Mouse (Mus musculus): ENCODE results near the gene Rims3. TPM values are rescaled to one million over a fixed set of nuclear protein-coding genes. Genes with fewer than 3 reads are reported as not detected.

Rims3 gene
- polyA plus RNA-seq, 1 experiment from 2014 or later = 12.9 TPM

DNA sequence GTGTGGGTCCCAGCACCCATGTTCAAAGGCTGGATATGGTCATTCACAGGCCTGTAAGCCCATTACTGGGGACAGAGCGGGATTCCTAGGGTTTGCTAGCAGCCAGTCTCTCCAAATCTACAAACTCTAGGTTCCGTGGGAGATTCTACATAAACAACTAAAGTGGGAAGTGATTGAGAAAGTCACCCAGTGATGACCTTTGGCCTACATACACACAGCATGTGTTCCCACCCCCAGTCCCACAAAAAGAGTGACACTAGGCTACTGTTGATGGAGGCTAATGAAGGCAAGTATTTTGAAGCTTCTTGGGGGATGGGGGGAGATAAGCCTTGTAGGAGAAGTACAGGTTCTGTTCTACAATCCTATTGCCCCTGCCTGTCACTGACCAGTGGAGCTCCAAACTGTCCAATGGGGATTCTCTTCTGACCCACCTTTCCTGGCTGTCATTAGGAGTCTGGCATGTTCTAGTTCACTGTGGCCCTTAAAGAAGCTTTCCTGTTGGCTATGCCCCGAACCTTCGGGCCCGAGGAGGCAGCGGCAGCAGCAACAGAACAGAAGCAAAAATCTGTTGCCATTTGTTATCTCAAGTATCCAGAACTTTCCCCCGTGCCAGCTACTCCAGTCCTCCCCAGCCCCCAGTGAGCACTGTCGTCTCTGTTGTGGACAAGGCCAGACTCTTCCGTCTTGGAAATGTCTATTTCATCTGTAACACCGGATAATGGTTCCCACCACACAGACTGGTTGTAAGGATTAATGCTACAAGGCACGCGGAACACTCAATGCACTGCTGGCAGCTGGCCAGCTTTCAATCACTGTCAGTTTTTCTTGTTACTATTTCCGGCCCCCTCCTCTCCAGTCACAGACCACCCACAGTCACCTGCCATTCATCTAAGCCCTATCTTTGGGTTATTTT lies 30.8 kb downstream of the Rims3 start:
- Histone ChIP-seq H3K4me2 (replicated peaks) (no peak overlapping the region), H3K9me3 (no peaks in the 10 kb centered on the region), H3K4me3 (no peak overlapping the region), H3K27ac (no peak overlapping the region), H3K4me1 (peaks cover 29% of the 10 kb centered on the region), H3K36me3 (no peaks in the 10 kb centered on the region), H3K9ac (no peak overlapping the region), H3K27me3 (replicated peaks) (0 out of 2 replicates have a peak, but pooled peaks cover 4% of the 10 kb centered on the region)
- WGBS = 42% methylated on average over 13 of the region's 13 CpGs
- ATAC-seq (ENCODE audit: low FRiP score, low read depth) = no peak

DNA sequence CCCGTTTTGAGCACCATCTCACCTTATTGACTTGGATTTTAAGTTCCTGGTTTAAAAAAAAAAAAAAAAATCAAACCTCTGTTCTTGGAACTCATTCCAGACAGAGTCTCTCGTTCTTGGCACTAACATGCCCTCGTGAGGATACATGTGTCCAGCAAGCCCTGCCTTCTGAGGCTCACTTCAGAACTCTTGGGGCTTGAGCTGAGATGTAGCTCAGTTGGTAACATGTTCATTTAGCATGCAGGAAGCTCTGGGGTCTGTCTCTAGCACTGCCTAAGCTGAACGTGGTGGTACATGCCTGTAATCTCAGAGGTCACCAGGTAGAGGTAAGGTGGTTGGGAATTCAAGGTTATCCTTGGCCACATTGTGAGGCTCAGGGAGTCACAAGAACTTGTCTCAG lies 31.5 kb downstream of the Rims3 start:
- Histone ChIP-seq H3K9ac (no peak overlapping the region), H3K36me3 (no peaks in the 10 kb centered on the region), H3K27me3 (replicated peaks) (0 out of 2 replicates have a peak, but pooled peaks cover 4% of the 10 kb centered on the region), H3K27ac (no peak overlapping the region), H3K4me2 (replicated peaks) (no peak overlapping the region), H3K9me3 (no peaks in the 10 kb centered on the region), H3K4me3 (no peak overlapping the region), H3K4me1 (peaks cover 24% of the 10 kb centered on the region)
- 58% methylated on average over 4 of the region's 4 CpGs for WGBS
- ATAC-seq (ENCODE audit: low FRiP score, low read depth) = no peak

DNA sequence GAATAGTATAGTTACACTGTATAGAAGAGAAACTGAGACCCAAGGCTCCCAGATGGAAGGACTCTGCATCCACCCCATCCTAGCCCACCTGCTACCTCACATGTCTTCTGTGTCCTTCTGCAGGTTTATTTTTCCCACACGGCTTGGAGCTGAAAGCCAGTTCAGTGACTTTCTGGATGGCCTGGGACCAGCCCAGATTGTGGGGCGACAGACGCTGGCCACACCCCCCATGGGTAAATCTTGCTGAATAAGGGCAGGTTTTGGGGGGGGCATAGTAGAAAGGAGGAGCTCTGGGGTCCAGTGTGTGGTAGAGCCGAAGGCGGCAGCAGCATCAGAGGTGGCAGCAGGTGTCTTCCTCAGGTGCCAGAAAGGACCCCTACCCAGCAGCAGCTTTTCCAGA lies 32.2 kb downstream of the Rims3 start:
- no peak for ATAC-seq (ENCODE audit: low FRiP score, low read depth)
- Histone ChIP-seq H3K9ac (no peak overlapping the region), H3K4me1 (peaks cover 18% of the 10 kb centered on the region), H3K27ac (no peak overlapping the region), H3K4me3 (no peak overlapping the region), H3K27me3 (replicated peaks) (0 out of 2 replicates have a peak, but pooled peaks cover 4% of the 10 kb centered on the region), H3K4me2 (replicated peaks) (no peak overlapping the region), H3K9me3 (no peaks in the 10 kb centered on the region), H3K36me3 (no peaks in the 10 kb centered on the region)
- whole genome bisulfite sequencing = 82% methylated on average over 5 of the region's 5 CpGs

DNA sequence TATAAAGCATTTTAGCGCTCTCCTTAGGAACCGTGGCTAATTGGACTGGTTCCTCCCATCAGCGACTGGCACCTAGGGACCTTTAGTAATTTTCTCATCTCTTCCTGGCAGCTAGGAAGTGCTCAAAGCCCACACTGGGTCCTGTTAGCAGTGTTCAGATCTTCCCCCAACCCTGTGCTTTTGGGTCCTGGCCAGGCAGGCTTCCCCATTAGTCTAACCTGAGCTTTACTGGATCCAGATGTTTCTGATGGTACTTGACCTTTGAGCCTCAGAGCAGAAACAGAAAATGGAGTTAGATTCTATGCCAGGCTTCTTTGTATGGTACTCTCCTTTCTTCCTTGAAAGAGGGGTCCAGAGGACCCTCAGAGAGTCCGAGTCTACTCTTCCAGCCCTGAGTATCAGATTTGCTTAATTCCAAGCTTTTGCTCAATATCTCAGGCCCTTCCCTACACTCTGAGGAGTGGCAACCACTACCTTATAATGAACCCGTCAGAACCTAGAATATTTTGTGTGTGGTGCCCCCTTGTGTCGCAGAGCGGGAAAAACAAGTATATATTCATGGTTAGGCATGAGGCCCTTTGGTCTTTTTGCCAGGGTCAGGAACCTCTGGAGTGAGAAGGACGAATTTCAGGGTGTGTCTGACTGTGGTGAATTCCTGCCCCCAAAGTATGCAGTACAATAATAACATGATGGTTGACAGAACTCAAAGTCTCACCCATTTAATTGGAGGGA lies 32.9 kb downstream of the Rims3 start:
- H3K9ac ChIP-seq = no peak overlapping the region
- WGBS = 29% methylated on average over 8 of the region's 8 CpGs
- ATAC-seq (ENCODE audit: low FRiP score, low read depth) = no peak

DNA sequence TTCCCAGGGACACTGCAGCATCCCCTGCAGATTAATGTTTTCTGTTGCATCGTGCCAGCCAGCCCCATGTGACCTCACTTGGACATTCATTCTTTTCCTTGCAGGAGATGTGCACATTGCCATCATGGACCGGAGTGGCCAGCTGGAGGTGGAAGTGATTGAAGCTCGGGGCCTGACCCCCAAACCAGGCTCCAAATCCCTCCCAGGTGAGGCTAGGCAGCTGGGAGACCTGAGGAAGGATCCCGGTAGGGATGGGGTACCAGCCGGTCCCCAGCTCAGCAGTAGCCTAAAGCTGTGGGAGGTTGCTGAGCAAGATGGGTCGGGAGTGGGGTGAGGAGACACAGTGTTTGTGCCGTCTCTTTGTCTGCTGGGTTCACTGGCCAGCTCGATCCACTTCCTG lies 34.3 kb downstream of the Rims3 start:
- no peak overlapping the region for H3K9ac ChIP-seq
- H3K27me3 ChIP-seq (replicated peaks) = 0 out of 2 replicates have a peak, but pooled peaks cover 4% of the 10 kb centered on the region
- H3K9me3 ChIP-seq = no peaks in the 10 kb centered on the region
- no peaks in the 10 kb centered on the region for H3K36me3 ChIP-seq
- ATAC-seq (ENCODE audit: low FRiP score, low read depth) = no peak
- WGBS = 75% methylated on average over 8 of the region's 8 CpGs
- H3K27ac ChIP-seq = no peak overlapping the region
- peaks cover 8% of the 10 kb centered on the region; the same call in 1 of the 2 replicates for H3K4me1 ChIP-seq
- H3K4me3 ChIP-seq = no peak overlapping the region
- no peak overlapping the region for H3K4me2 ChIP-seq (replicated peaks)

More for the DNA sequence above, 32.9 kb downstream of the Rims3 start:
- Histone ChIP-seq H3K27ac (no peak overlapping the region), H3K4me2 (replicated peaks) (no peak overlapping the region), H3K4me1 (peaks cover 11% of the 10 kb centered on the region), H3K4me3 (no peak overlapping the region), H3K36me3 (no peaks in the 10 kb centered on the region), H3K9me3 (no peaks in the 10 kb centered on the region), H3K27me3 (replicated peaks) (0 out of 2 replicates have a peak, but pooled peaks cover 4% of the 10 kb centered on the region)

DNA sequence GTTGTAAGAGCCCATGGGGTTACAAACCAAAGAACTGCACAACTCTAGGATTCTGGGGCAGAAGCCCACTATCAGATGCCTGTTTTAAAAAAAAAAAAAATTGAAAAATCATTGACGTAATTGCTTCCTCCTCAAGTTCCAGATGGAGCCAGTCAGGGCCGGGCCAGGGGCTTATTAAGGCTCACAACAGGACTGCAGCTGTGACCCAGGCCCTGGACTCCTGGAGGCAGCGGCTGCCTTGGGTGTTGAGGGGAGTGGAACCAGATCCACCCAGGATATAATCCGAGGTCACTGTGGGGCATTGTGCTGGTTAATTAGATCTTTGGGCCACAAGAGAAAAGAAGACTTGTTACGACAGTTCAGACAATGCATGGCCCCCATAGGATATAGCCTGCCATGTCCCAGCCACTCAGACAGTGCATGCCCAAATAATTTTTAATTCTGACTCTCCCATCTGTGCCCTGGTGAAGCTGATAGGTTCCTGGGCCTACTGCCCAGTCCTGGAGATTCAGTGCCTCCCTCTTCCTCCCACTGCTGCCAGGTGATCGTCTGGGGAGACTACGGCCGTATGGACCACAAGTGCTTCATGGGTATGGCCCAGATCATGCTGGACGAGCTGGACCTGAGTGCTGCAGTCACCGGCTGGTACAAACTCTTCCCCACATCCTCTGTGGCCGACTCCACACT lies 36.3 kb downstream of the Rims3 start:
- no peaks in the 10 kb centered on the region for H3K9me3 ChIP-seq
- 64% methylated on average over 11 of the region's 11 CpGs for WGBS
- H3K4me3 ChIP-seq = no peak overlapping the region
- no peak; the same call in 1 of the 2 replicates for ATAC-seq (ENCODE audit: low FRiP score, low read depth)
- peaks cover under 1% of the 10 kb centered on the region; the same call in 1 of the 2 replicates for H3K4me1 ChIP-seq
- H3K4me2 ChIP-seq (replicated peaks) = no peak overlapping the region
- H3K27ac ChIP-seq = no peak overlapping the region
- no peaks in the 10 kb centered on the region for H3K36me3 ChIP-seq
- 0 out of 2 replicates have a peak, but pooled peaks cover 4% of the 10 kb centered on the region for H3K27me3 ChIP-seq (replicated peaks)
- H3K9ac ChIP-seq = no peak overlapping the region

DNA sequence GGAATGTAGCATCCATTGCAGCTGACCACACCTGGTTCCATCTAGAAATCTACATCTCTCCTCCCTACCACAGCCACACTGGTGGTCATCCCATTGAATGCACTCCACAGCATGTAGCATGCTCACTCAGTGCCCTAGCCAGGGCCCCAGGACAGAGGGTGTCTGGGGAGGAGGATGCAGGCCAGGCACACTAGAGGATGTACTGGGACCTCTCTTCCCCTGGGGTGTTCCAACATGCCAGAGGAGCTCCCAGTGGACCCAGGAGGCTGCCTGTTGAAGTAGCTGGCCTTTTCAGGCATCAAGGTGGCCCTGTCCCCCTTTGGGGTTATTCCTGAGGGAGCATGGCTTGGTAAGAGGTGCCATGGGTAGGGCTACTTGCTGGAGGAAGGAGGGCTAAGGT lies 37.3 kb downstream of the Rims3 start:
- H3K9ac ChIP-seq = no peak overlapping the region
- no peaks in the 10 kb centered on the region for H3K9me3 ChIP-seq
- H3K4me2 ChIP-seq (replicated peaks) = no peak overlapping the region
- H3K36me3 ChIP-seq = no peaks in the 10 kb centered on the region
- H3K4me1 ChIP-seq = no peaks in the 10 kb centered on the region
- no peak overlapping the region for H3K27ac ChIP-seq
- H3K27me3 ChIP-seq (replicated peaks) = no peaks in the 10 kb centered on the region
- ATAC-seq (ENCODE audit: low FRiP score, low read depth) = no peak
- no peak overlapping the region for H3K4me3 ChIP-seq

DNA sequence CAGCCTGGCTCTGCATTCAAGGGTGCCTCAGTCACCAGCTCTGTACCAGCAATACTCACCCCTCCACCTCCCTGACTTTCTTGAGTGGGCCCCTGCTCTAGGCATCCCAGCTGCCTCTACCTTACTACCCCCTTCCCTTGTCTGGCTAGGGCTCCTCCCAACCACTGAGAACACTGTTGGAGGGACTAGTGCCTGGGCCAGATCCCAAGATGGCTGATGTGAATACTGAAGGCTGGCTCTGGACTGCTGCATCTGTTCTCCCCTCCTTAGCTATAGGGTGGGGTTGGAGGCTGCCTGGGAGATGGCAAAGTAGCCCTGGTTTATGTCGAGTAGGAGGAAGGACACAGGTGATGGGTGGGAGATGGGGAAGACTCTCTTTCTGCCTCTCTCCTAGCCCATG lies 37.9 kb downstream of the Rims3 start:
- no peak overlapping the region for H3K4me2 ChIP-seq (replicated peaks)
- H3K4me1 ChIP-seq = no peaks in the 10 kb centered on the region
- no peaks in the 10 kb centered on the region for H3K27me3 ChIP-seq (replicated peaks)
- 68% methylated on average over 1 of the region's 1 CpGs for WGBS
- no peak overlapping the region for H3K9ac ChIP-seq
- H3K4me3 ChIP-seq = no peak overlapping the region
- no peak overlapping the region for H3K27ac ChIP-seq
- no peaks in the 10 kb centered on the region for H3K36me3 ChIP-seq
- no peaks in the 10 kb centered on the region for H3K9me3 ChIP-seq
- ATAC-seq (ENCODE audit: low FRiP score, low read depth) = no peak

DNA sequence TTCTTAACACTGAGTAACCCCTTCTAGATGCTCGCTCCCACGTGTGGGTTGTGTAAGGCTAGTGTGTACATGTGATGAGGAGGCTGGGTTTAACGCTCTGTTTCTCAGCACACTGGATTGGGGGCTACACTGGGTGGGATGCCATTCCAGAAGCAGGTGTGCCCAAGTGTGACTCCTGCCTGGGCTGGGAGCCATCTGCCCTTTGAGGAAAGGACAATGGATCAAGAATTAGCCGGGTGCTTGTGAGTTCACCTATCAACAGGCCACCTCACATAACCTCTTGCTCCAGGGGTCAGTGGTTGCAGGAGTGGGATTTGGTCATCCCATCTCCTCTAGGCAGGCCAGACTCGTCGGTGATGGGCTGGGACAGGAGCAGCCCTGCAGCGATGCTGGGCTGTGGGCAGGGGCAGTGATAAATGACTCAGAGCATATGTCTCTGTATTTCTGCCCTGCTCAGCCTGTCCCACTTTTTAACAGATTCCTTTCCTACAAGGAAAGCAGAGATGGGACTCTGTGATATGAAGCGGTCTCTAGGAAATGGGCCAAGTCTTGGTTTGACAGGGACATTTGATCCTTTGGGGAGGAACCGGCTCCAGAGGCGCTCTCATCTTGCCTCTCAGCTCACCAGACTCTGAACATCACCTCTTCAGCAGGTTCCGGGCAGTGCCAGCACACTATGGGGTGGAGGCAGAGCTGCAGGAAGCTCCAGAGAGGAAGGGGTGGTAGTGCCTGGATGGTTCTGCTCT lies 39.2 kb downstream of the Rims3 start:
- H3K36me3 ChIP-seq = no peaks in the 10 kb centered on the region
- H3K9ac ChIP-seq = no peak overlapping the region
- H3K27ac ChIP-seq = no peak overlapping the region
- no peak overlapping the region for H3K4me3 ChIP-seq
- no peaks in the 10 kb centered on the region for H3K27me3 ChIP-seq (replicated peaks)
- ATAC-seq (ENCODE audit: low FRiP score, low read depth) = no peak
- 73% methylated on average over 11 of the region's 11 CpGs for WGBS
- no peaks in the 10 kb centered on the region for H3K4me1 ChIP-seq
- H3K4me2 ChIP-seq (replicated peaks) = no peak overlapping the region
- H3K9me3 ChIP-seq = no peaks in the 10 kb centered on the region

DNA sequence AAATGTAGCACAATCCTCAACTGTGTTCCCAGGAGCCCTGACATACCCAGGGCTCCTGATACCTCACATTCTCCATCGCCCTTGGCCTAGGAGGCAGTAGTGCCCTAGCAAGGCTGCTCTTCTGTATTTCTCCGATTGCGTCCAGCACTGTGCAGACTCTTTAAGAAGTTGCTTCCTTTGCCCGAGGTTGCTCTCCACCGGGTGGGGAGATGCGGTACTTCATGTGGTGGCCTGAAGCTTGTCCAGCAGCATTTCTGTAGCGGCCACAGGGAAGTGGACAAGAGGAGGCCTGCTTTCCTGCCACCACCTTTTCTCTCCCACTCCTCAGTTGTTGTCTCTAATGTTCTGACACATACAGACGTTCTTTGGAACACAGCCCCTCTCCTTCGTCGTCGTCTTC lies 40.0 kb downstream of the Rims3 start:
- H3K9me3 ChIP-seq = no peaks in the 10 kb centered on the region
- ATAC-seq (ENCODE audit: low FRiP score, low read depth) = no peak
- WGBS = 82% methylated on average over 11 of the region's 11 CpGs
- H3K27ac ChIP-seq = no peak overlapping the region
- H3K36me3 ChIP-seq = no peaks in the 10 kb centered on the region
- no peak overlapping the region for H3K9ac ChIP-seq
- H3K27me3 ChIP-seq (replicated peaks) = no peaks in the 10 kb centered on the region
- H3K4me3 ChIP-seq = no peak overlapping the region
- no peaks in the 10 kb centered on the region for H3K4me1 ChIP-seq
- no peak overlapping the region for H3K4me2 ChIP-seq (replicated peaks)

DNA sequence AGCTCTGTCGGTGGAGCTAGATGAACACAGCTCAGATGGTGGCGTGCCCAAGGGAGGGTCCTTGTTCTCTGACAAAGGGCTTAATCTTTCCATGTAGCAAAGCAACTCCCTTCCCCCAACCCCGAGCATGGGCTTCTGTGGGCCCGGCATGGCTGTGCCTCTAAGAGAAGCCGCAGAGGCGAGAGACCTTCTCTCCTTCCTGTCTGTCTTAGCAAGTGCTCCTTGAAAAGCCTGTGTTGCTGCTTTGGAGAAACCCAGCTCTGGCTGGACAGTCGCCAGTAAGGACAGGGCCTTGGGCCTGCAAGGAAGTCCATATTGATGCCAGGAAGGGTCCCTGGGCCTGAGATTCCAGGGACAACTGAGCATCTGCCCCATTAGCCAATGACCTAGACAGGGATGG lies 40.6 kb downstream of the Rims3 start:
- 76% methylated on average over 7 of the region's 7 CpGs for WGBS
- Histone ChIP-seq H3K27ac (no peak overlapping the region), H3K9ac (no peak overlapping the region), H3K4me1 (no peaks in the 10 kb centered on the region), H3K36me3 (no peaks in the 10 kb centered on the region), H3K4me2 (replicated peaks) (no peak overlapping the region), H3K4me3 (no peak overlapping the region), H3K9me3 (no peaks in the 10 kb centered on the region), H3K27me3 (replicated peaks) (no peaks in the 10 kb centered on the region)
- no peak for ATAC-seq (ENCODE audit: low FRiP score, low read depth)
